Mouse (Mus musculus) small intestine, adult 2 months (tissue): ENCODE measurements at regions not wholly inside any gene's neighbourhood (a gene's known extent, or its start where the extent isn't known, plus 50 kb on each side); places are given as distances from the start of the nearest gene placed in this dataset.

ENCODE experiments used
- H3K27ac ChIP-seq: fragments of 200-500 bp; 2 replicates; pipeline ENCODE4 v1.5.1; 2012; ENCODE audit warnings: low read depth, low read length, control low read depth, inconsistent platforms; ENCODE audit not compliant: insufficient read depth
- H3K27me3 ChIP-seq: fragments of 200-500 bp; 2 replicates; pipeline ENCODE4 v1.6.1; 2012; ENCODE audit warnings: mild to moderate bottlenecking, moderate library complexity, low read length, inconsistent platforms; ENCODE audit not compliant: control insufficient read depth, insufficient read depth
- H3K36me3 ChIP-seq: fragments of 200-500 bp; 2 replicates; pipeline ENCODE4 v1.6.1; 2012; ENCODE audit warnings: mild to moderate bottlenecking, low read length, control low read depth, inconsistent platforms; ENCODE audit not compliant: control insufficient read depth, insufficient read depth
- H3K4me1 ChIP-seq: fragments of 200-500 bp; 2 replicates; pipeline ENCODE4 v1.6.1; 2012; ENCODE audit warnings: low read length, inconsistent platforms, mixed read lengths; ENCODE audit not compliant: control insufficient read depth, insufficient read depth, insufficient read length
- H3K4me3 ChIP-seq: fragments of 200-500 bp; 2 replicates; pipeline ENCODE4 v1.5.1; 2012; ENCODE audit warnings: low read depth, mild to moderate bottlenecking, control low read depth, inconsistent platforms, low read length, moderate library complexity
- CTCF ChIP-seq: fragments of 200-500 bp; IDR thresholded peaks from 2 replicates; pipeline ENCODE4 v1.5.1; 2012; ENCODE audit warnings: low read depth, mild to moderate bottlenecking, control low read depth, inconsistent platforms, low read length, moderate library complexity, mixed read lengths; ENCODE audit not compliant: insufficient replicate concordance, insufficient read length; ENCODE audit errors: extremely low read depth
- POLR2A ChIP-seq: fragments of 200-500 bp; IDR thresholded peaks from 2 replicates; pipeline ENCODE4 v1.6.1; 2012; ENCODE audit warnings: low read depth, mild to moderate bottlenecking, control low read depth, inconsistent platforms, low read length, moderate library complexity
- WGBS: fragments of 180-500 bp; shearing (Covaris S2); methylation state at CpG from one replicate; pipeline ENCODE4 v1.1.7; 2018; 5-methylcytosine and 5-hydroxymethylcytosine counted together

- TF ChIP-seq CTCF (no peak), POLR2A (no peak)
- Histone ChIP-seq H3K27me3 (no peaks in the 10 kb centered on the region), H3K4me3 (no peak overlapping the region), H3K27ac (no peak overlapping the region), H3K4me1 (no peaks in the 10 kb centered on the region), H3K36me3 (no peaks in the 10 kb centered on the region)
- WGBS, result 31% methylated on average over 4 of the region's 4 CpGs
These were observed 284.4 kb upstream of the Tnp1 start for GRCm38 (mm10) chr1:73299978-73300688.

- Histone ChIP-seq H3K4me1 (no peaks in the 10 kb centered on the region), H3K27ac (no peak overlapping the region), H3K4me3 (no peak overlapping the region), H3K36me3 (no peaks in the 10 kb centered on the region), H3K27me3 (no peaks in the 10 kb centered on the region)
- WGBS, result 61% methylated on average over 2 of the region's 2 CpGs
- no peak for TF ChIP-seq CTCF
- TF ChIP-seq POLR2A, result no peak
These were observed 269.6 kb upstream of the Tnp1 start for GRCm38 (mm10) chr1:73285342-73285741.

GRCm38 (mm10) chr1:73274480-73274879 lies 258.8 kb upstream of the Tnp1 start:
- no peaks in the 10 kb centered on the region for H3K4me1 ChIP-seq
- no peak overlapping the region for H3K27ac ChIP-seq
- WGBS, result 47% methylated on average over 2 of the region's 2 CpGs
- H3K36me3 ChIP-seq, result no peaks in the 10 kb centered on the region
- H3K27me3 ChIP-seq, result no peaks in the 10 kb centered on the region
- TF ChIP-seq POLR2A (no peak), CTCF (no peak)
- no peak overlapping the region for H3K4me3 ChIP-seq

DNA sequence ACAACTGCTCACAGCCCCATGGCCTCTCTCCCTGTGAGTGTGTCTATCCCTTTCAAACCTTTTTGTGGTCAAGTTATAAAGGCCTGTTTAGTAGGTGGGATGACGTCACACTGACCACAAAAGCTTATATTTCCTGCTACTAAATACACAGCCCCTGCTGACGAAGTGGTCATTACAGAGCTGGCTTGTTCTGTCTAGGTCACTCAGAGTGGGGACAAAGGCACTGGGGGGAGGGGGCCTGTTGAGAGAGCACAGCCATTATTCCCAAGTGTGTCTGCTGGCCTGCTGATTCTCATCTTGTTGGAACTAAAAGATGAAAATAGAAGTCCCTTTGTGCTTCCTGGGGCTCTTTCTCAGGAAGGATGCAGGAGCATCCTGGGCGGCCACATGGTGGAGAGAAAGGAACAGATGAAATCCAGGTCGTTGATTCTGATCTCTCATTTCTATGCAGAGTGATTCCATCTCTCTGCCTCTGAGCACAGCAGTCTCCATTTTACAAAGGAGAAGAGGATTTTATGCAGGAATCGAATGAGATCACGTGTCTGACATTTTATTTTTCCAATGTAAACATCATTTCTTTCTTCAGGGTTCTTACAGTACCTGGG lies 255.2 kb upstream of the Tnp1 start:
- H3K27ac ChIP-seq, result no peak overlapping the region
- no peak overlapping the region for H3K4me3 ChIP-seq
- 68% methylated on average over 6 of the region's 6 CpGs for WGBS
- H3K4me1 ChIP-seq, result no peaks in the 10 kb centered on the region
- TF ChIP-seq CTCF (no peak), POLR2A (no peak)
- H3K27me3 ChIP-seq, result no peaks in the 10 kb centered on the region
- H3K36me3 ChIP-seq, result no peaks in the 10 kb centered on the region

DNA sequence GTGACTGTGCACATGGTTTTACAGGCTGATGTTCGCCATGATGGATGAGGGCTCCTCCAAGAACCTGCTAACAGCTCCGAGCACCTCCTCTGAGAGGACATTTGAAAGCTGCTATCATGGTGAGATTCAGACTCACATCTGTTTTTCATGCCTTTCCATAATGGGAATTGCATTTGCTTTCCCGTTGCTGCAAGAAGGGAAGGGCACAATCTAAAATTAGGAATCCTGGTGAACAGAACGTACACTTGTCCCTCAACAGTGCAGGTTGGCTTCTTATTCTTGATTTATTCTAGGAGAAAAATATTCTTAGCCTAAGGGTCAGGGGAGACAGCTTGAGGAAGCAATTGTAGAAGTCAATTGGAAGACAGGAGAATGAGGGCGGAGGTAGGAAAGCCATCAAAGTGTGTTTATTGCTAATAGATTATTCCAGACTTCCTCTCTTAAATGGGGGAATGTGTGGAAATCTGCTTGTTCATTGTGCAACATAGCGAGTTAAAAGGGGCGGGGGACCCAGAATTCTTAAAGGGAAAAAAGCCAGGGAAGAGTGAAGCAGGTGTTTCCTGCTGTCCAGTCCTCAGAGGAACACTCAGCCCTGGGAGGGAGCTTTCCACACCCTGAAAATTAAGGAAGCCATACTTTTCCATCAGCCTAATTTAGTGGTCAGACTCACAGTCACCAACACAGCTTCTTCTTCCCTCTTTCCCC lies 253.5 kb upstream of the Tnp1 start:
- Histone ChIP-seq H3K27me3 (no peaks in the 10 kb centered on the region), H3K4me1 (no peaks in the 10 kb centered on the region), H3K4me3 (no peak overlapping the region), H3K27ac (no peak overlapping the region), H3K36me3 (no peaks in the 10 kb centered on the region)
- no peak for TF ChIP-seq CTCF
- no peak for TF ChIP-seq POLR2A
- WGBS, result 53% methylated on average over 7 of the region's 7 CpGs

DNA sequence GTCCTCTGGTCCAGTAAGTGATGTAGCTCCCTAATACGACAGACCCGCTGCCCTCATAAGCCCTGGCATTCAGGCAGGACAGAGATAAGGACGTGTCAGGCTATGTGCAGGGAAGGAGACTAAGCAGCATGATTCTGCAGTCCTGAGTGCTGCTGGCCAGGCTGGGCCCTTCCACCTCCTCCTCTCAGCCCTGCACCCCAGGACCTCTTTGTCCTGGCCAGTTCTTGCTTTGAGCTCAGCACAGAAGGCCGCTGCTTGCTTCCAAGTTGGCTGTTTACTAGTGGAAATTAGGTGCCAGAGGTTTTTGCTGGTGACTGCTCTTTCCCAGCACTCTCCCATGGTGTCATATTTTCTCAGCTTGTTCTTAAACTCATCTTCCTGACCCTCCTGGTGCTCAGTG lies 249.3 kb upstream of the Tnp1 start:
- Histone ChIP-seq H3K4me3 (no peak overlapping the region), H3K4me1 (no peaks in the 10 kb centered on the region), H3K27me3 (no peaks in the 10 kb centered on the region), H3K36me3 (no peaks in the 10 kb centered on the region), H3K27ac (no peak overlapping the region)
- 70% methylated on average over 4 of the region's 4 CpGs for WGBS
- TF ChIP-seq POLR2A, result no peak
- TF ChIP-seq CTCF, result no peak

DNA sequence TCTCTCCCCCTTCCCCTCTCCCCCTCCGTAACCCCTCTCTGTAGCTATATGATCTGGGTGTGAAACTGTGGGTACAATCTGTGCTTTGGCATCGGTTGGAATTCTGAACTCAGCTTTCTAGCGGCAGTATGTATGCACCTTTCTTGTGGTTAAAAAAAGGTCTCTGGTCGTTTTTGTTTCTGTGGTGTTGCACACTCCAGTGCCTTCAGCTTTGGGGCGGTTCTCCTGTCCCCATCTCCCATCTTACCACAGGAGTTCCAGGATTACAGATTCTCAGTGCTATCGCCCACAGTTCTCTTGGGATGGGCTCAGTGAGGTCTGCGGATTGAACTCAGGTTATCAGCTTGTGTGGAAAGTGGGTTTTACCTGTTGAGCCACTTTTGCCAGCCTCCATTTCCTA lies 248.5 kb upstream of the Tnp1 start:
- whole genome bisulfite sequencing, result 68% methylated on average over 7 of the region's 7 CpGs
- H3K36me3 ChIP-seq, result no peaks in the 10 kb centered on the region
- H3K27ac ChIP-seq, result no peak overlapping the region
- no peak for TF ChIP-seq CTCF
- no peak for TF ChIP-seq POLR2A
- H3K4me1 ChIP-seq, result no peaks in the 10 kb centered on the region
- H3K4me3 ChIP-seq, result no peak overlapping the region
- H3K27me3 ChIP-seq, result no peaks in the 10 kb centered on the region
